Mouse (Mus musculus): ENCODE results near the gene Hexim2. TPM values are rescaled to one million over a fixed set of nuclear protein-coding genes. Genes with fewer than 3 reads are reported as not detected.
A peak's percentile ranks its signal among the peaks of the same experiment; 100 is the strongest.

The Hexim2 gene
- 1 to 10 TPM in 2 of 3 experiments, under 1 TPM in 1; 0.44 to 2.1 (median 2.0) TPM for polyA plus RNA-seq (2017; shearing (Covaris generic))

GRCm38 (mm10) chr11:103131701-103132575 lies at the start of gene Hexim2:
Gene Hexim2, plus strand, starts transcription at chr11:103132429.
- ATAC-seq: peak; percentile 2

DNA sequence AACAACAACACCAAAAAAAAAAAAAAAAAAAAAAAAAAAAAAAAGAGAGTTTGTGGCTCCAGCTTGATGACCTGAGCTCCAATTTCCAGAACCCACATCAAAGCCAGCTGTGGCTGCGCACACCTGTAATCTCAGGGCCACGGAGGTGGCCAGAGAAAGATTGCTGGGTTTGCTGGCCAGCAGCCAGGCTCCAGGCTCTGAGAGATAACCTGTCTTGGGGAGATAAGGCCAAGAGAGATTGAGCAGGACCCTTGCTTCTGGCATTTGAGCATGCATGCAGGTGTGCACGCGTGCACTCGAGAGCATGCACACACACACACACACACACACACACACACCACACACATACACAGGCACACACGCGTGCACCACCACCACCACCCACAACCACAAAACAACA lies 38.9 kb upstream of the Hexim2 start:
- ATAC-seq: no peak

DNA sequence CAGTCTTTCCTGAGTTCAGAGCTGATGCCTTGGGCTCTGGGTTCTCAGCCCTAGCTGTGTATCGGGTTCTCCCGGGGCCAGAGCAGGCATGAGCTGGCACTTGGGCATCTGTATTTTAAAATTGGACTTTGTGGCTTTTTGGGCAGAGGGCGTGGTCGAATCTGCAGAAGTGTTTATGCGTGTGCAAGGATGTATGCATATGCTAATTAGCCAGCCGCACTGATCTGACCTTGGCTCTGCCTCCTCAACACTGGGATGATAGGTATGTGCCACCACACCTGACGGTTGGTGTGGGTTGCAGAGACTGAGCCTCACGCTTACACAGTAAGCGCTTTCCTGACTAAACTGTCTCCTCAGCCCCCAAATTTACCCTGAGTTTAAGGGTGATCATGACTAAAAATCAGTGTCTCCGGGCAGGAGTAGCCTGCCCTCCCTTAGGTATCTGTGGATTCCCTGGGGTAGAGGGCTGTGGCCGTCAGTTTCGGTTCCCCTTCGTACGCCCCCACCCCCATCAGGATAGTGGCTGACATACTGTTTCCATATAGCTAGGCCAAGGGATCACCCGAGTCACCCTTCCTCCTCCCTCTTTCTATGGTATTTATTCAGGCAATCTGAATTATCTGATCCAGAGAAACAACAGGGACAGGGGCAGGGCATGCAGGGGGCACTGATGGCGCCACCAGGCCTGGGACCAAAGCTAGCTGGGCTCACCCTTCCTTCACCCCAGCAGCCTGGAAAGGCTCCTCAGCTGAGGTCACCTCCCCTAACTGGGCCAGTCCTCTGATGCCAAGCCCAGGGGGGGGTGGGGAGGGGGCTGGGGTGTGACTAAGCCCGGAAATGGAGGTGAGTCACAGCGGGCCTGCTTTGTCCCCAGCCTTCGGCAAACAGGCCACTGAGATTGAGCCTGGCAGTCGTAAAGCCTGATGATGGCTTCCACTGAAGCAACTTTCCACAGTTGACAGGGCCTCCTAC lies 38.1 kb upstream of the Hexim2 start:
- ATAC-seq: no peak

GRCm38 (mm10) chr11:103095107-103095670 lies 37.0 kb upstream of the Hexim2 start:
- no peak for ATAC-seq

DNA sequence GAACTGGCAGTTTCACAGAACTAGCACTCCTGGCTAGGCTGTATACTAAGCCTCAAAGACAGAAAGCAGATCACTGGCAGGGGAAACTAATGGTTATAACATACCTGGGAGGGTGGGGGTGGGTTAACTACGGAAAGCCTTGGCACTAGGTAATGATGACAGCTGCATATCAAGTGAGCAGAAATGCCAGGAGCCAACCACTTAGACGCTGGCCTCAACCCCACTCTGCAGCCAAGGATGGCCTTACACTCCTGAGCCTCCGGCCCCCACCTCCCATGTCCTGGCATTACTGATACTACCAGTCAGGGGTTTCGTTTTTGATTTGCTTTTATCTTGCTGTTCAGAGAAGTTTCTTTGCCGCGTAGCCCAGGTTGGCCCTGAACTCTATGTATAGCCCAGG lies 36.4 kb upstream of the Hexim2 start:
- no peak for ATAC-seq

DNA sequence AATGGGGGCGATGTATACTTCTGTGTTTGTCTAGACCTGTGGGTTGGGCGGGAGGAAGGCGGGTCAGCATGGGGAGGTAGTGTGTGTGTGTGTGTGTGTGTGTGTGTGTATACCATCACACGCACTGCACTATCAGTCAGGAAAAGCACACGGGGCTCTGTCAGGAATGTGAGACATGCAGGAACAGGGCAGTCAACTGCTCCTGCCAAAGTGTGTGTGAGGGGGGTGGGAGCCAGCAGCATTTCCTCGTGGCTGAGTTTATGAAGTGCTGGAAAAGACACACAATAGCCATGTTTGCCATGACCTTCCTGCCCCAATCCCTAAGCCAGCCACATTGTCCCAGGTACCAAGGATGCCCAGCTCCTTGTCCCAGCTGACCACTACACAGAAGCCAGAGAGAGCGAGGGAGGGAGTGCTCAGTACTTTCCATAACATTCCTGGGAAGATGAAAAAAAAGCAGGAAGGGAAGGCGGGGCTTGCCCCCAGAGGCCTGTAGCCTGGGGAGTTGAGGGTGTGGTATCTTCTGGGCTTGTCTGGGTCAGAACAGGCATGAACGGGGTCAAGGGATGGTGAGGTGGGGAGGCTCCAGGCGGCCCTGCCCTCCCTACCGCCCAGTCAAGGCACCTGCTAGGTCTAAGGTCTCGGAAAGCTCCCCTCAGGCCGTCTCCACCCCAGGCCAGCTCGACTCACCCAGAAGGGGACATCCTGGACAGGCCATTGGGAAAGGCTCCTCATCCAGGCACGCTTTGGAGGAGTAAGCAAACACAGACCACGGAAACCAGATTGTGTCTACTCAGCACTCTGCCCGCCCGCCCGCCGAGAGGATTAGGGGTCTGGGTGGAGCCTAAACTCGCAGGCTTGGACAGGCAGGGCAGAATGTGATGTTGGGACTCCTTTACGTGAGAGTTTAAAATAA lies 35.0 kb upstream of the Hexim2 start:
- ATAC-seq: no peak

DNA sequence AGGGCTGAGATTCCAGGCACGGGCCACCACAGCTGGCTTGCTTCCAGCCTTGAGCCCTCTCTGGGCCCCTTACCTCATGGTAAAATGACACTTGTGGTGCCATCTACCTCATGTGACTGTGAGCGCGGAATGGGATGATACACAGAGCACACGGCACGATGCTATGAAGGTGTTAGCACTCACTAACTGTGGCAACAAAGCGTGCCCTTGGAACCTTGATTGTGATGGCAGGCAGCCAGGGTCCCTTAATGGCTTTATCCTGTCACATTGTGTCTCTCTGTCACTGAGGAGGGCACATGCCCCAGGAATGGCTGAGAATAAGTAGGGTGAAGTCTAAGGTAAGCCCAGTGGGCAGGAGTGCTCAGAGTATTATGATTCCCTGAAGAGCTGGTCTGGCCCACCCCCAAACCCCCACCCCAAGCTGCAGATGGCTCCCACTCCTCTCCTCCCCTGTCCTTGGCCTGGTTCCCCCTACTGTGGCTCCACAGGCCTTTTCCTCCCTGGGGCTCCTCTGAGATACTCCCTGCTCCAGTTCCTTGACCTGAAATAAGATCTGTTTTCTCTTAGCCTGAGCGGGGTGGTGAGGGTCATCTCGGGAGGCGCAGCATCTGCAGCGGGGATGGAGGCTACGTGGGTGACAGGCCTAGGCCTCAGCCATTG lies 33.6 kb upstream of the Hexim2 start:
- ATAC-seq: no peak

DNA sequence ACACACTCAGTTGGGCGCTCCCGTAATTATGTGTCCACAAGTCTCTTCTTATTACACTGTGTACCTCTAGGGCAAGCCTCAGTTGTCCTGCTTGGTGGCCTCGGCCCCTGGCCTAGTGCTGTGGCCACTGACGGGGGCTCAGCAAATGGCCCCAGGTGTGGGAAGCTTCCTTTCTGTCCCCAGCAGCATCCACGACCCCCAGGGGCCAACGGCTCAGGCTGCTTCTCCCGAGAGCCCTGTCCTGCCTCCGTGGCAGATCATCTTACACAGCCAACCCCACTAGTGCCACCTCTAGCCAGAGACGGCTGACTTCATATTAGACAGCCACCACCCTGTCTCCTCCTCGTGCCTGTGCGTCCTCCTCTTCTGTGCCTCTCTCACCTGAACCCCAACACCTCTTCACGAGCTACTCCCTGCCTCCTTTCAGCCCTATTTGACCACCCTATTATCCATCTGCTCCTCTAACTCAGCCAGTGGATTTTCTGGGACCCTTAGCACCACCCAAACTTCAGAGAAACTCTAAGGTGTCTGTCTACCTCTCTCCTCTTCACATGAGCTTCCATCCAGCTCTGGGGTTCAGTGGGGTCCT lies 32.8 kb upstream of the Hexim2 start:
- no peak for ATAC-seq

DNA sequence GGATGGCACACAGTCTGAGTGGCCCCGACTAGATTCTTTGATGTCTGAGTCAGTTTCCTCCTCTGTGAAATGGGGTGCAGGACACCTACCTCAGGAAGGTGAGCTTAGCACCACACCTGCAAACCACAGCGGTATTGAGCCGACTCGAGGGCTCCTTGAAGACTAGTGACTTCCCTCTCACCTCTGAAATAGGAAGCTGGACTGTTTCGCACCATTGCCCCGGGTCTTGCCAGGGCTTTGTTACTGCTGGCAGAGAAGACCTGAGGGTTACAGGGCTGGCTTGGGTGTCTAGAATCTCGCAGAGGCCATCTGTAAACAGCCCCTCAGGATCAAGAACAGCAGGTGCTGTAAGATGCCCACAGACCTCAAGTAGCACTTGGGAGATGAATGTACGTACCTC lies 31.9 kb upstream of the Hexim2 start:
- no peak for ATAC-seq

DNA sequence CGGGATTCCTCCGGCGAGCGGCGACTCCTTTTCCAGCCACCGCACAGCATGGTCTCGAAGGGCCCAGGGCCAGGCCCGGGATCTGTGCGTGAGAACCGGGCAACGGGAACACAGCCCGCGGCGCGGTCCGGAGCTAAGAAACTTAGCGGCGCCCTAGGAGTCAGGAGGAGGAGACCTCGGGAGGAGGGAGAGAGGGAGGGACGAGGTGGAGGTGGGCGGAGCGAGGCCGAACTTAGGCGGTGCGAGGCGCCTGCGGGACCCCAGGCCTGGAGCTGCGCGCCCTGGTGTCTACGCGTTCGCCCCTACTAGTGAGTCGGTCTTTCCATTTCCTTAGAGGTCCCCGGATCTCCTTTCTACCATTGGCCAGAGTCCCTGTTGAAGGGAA lies 30.8 kb upstream of the Hexim2 start, which contains the start of the genes Plcd3 and Acbd4:
Gene Plcd3 (minus strand): TSS at position 178 of the 385 bp plus-strand sequence.
Gene Acbd4 (plus strand): TSS at position 202 of the 385 bp plus-strand sequence.
- ATAC-seq: no peak

DNA sequence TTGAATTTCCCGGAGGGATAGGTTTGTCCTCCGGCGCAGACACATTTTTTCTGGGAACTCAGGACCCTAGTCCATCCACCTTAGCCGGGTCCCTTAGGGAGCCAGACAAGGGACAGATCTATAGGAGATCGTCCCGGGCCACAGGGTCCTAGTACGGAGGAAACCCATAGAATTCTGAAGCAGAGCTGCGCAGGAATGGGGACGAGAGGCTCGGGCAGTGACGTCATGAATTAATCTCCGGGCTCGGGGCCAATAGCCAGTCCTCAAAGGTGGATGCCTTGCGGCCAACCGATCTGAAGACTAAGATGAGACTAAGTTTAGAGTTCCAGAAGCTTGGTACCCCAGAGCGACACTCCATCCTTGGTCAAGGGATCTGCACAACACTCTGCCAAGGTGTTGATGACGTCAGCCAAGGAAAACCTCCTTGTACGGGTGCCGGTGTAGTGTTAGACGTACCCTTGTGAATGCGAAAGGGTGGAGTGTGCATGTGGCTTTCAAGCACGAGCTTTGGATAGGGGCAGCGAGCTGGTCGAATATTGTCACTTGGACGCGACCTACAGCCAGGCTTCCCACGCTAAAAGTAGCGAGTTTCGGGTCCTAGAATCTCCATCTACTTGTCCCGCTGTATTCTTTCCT lies 30.2 kb upstream of the Hexim2 start:
- no peak for ATAC-seq

DNA sequence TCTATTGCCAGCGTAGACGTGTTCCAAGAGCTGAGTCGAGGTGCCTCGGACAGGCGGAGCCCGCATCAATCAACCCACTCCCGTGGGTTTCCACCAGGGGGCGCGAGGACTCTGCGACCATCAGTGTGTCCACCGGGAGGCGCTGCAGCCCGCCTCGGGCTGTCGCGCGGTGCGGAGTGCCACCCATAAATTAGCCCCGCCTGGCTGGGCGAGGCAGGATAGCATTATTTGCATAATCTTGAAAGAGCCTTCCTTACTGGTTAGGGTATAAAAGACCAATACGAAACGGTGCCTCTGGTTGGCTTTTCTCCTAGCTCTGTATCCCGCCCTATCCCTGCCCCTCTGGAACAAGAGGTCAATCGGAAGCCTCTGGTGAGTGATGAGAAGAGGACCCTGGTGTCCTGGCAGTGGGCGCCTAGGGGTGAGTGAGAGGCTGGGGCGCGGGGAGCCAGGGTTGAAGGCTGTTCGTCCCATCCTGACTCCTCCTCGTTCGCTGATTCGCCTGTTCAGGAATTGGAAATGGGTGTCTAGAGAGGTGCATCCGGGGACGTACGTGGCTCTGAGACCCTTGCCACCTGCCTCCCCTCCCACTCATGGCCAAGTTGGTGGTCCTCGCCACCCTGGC lies 29.4 kb upstream of the Hexim2 start:
- peak; percentile 94 for ATAC-seq

- no peak for ATAC-seq
Observed at GRCm38 (mm10) chr11:103103621-103104020, 28.6 kb upstream of the Hexim2 start.

DNA sequence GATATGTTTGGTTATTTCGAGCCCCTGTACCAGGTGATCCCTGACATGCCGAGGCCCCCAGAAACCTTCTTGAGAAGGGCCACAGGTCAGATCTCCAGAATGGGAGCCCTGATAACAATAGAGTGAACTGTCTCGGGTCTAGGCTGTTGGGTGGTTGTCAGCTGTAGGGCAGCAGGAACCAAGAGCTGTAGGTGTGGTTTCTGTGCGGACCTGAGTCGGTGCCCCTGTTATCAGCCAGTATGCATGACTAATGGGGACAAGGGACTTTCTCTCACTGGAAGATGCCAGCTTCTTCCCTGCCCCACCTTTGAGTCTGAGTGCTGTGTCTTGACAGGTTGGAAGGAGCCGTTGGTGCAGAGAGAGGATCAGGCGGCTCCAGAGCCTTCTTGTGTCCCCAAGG lies 27.8 kb upstream of the Hexim2 start:
- ATAC-seq: no peak

DNA sequence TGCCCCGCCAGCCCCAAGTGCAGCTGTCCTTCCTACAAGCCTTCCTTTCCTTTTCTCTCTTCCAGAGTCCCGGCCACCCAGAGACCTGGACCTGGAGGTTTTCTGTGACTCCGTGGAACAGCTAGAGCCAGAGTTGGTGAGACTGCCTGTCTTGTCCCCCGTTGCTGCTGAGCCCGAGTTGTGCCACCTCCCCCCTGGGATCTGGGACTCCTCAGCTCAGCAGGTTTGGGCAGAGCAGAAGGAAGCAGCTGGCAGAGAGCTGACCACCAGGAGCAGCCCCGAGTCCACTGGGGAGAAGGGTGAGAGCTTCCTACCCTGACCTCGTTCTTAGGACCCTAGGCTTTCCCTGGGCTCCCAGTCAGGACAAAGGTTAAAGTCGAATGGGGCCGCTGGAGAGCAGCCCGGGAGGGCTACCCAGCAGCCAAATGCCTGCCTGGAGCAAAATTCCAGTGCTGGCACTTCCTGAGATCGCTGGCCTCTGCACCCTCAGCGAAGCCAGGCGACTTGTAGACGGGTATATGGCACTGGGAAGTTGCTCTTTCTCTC lies 27.0 kb upstream of the Hexim2 start:
- no peak for ATAC-seq

DNA sequence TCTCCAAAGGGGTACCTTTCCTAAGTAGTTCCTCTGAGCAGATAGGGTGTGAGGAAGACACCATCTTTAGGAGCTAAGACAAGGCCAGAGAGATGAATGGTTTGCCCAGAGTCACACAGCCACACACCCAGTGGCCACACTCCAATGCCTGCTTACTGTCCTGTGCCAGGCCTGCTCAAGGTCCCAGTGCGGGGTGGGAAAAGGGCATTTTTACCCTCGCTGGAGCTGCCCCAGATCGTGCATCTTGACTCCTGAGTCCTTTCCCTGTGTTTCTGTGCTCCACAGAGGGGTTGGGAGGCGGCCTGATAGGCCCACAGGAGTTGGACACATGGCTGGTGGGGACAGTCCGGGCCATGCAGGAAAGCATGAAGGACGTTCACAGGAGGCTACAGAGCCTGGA lies 26.4 kb upstream of the Hexim2 start:
- ATAC-seq: no peak

DNA sequence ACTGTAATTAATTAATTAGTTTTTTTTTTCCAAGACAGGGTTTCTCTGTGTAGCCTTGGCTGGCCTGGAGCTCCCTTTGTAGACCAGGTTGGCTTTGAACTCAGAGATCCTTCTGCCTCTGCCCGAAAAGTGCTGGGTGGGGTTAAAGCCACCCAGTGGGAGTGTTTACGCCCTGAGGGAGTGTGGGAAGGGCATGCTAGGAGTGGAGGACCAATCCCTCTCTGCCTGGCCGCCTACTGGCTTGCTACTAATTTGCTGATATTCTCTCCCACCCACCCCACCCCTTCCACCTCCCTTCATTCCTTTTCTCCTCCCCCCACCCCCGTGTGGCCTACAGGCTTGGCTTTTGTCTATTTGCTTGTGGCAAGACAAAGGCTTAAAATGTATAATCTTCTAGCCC lies 25.8 kb upstream of the Hexim2 start:
- ATAC-seq: no peak

DNA sequence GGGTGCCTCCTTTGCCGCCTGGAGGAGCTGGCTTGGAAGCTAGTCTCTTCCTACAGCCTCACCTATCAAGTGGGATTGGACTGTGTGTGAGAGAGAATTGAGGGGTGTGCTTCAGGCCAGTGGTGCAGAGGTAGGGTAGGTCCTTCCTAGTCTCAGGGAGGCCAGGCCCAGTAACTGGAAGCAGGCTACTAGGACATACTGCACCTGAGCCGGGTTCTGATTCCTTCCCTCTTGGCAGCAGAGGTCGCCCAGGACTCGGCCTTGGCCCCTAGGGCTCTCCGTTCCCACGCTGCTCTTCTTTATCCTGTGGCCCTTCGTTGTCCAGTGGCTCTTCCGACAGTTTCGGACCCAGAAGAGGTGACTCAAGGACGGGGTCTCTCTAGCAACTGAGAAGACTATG lies 20.9 kb upstream of the Hexim2 start:
- ATAC-seq: no peak

DNA sequence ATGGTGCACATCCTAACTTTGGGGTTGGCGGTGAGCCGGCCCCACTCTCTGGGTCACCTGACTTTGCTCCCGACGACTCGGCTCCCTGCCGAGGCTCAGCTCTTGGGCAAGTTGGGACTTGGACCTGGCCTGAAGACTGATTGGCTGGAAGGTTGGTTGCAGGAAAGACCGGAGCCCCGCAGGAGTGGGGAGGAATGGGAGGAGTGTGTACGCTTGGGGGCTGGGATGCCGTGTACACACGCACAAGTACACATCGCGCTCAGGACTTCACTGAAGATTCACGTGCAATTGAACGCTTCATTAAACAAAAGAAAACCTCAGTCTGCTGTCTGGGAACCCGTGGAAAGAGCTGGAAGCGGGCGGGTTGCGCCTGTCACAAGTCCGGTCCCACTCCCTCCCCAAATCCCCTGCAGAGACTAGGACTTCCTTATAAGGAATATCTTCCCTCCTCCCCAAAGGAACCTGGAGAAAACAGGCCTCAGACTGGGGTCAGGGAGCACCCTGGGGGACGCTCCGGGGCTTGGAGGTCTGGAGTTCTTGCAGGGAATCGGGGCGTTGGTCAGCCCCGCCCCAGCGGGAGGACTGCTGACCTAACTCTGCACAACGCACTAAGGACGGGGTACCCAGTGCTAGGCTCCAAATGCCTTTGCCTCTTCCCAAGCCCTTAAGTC lies 20.2 kb upstream of the Hexim2 start:
- no peak for ATAC-seq

All from inflammation-experienced regulatory T-cells, adult 6 months (primary cell).